Mouse (Mus musculus): ENCODE data around the gene Gm20388.

DNA sequence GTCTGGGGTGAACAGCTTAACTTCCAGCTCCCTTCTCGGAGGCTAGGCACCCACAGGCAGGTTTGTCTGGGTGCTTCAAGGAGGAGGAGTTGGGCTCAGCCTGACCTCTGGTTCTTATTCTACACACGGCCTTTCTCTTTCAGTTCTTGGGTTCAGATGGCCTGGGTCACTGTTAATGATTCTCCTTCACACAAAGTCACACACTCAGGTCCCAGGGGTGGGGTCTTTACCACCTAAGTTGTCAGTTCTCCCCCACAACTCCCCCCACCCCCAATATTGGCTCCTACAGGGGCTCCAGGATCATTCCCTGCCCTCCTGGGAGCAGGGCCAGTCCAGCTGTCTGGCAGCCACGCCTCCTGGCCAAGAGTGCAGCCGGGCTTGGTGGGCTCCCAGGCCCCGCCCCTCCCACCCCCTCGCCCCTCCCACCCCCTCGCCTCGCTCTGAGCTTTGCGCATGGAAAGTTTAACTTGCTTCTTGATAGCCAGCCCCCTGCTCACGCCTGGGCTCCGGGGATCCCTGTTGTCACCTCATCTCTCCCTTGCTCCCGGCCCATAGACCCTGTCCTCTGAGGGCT, 605.6 kb downstream of the Gm20388 start:
- TF ChIP-seq CTCF (IDR thresholded peaks at IDR 0.05; ENCODE audit: low read depth) (no peak), EP300 (optimal IDR thresholded peaks at IDR 0.05) (no peak)
